Mouse (Mus musculus) kidney, postnatal 0 days (tissue): ENCODE results near the gene Rfx8. TPM values are rescaled to one million over a fixed set of nuclear protein-coding genes. Genes with fewer than 3 reads are reported as not detected.

ENCODE experiments used
- ATAC-seq: fragments of 200-750 bp; cut with Nextera tagmentation; replicated peaks from 2 replicates; pipeline ENCODE4 v1.8.0; 2017; ENCODE audit warnings: low read depth, moderate number of reproducible peaks, moderate TSS enrichment, moderate library complexity; ENCODE audit not compliant: low FRiP score
- DNase-seq: peaks from one replicate; pipeline ENCODE4 v3.0.0-alpha.2; 2016; ENCODE audit warnings: low spot score
- H3K27ac ChIP-seq: fragments of 300-500 bp; sonication (generic); 2 replicates; pipeline ENCODE4 v1.5.1; 2014; ENCODE audit warnings: mild to moderate bottlenecking
- H3K27me3 ChIP-seq: fragments of 300-500 bp; sonication (generic); 2 replicates; pipeline ENCODE4 v1.6.1; 2014; ENCODE audit warnings: low read length, mixed read lengths; ENCODE audit not compliant: insufficient read depth
- H3K36me3 ChIP-seq: fragments of 300-500 bp; sonication (generic); 2 replicates; pipeline ENCODE4 v1.6.1; 2014; ENCODE audit warnings: low read length, mixed read lengths; ENCODE audit not compliant: insufficient read depth
- H3K4me1 ChIP-seq: fragments of 300-500 bp; sonication (generic); replicated peaks from 2 replicates; pipeline ENCODE4 v1.6.1; 2014; ENCODE audit warnings: antibody characterized with exemption, low read length, mixed read lengths; ENCODE audit not compliant: insufficient read depth
- H3K4me2 ChIP-seq: fragments of 300-500 bp; sonication (generic); 2 replicates; pipeline ENCODE4 v1.6.1; 2014; ENCODE audit warnings: mild to moderate bottlenecking, low read length, moderate library complexity, mixed read lengths
- H3K4me3 ChIP-seq: fragments of 300-500 bp; sonication (generic); replicated peaks from 2 replicates; pipeline ENCODE4 v1.5.1; 2014; ENCODE audit warnings: low read depth, low read length
- H3K9ac ChIP-seq: fragments of 300-500 bp; sonication (generic); 2 replicates; pipeline ENCODE4 v1.6.1; 2014; ENCODE audit warnings: low read depth, low read length
- H3K9me3 ChIP-seq: fragments of 300-500 bp; sonication (generic); replicated peaks from 2 replicates; pipeline ENCODE4 v1.6.1; 2016; ENCODE audit warnings: low read length, inconsistent platforms, mixed read lengths
- CTCF ChIP-seq: IDR thresholded peaks from 2 replicates; pipeline ENCODE4 v1.5.1; 2016; ENCODE audit warnings: antibody characterized with exemption, low read depth, mild to moderate bottlenecking, moderate library complexity
- WGBS: fragments of 180-500 bp; shearing (Covaris S2); extraction: QIAGEN DNeasy Blood & Tissue Kit; methylation state at CpG from one replicate; pipeline ENCODE4 v1.1.7; 2014; 5-methylcytosine and 5-hydroxymethylcytosine counted together
- polyA plus RNA-seq: library from polyadenylated mRNA; unstranded; fragments of >200 nt; fragmentation: Nextera tagmentation; extraction: Ambion mirVana; gene quantifications from 2 replicates; pipeline ENCODE4 v1.2.1, GENCODE M21; 2015

The Rfx8 gene
- polyA plus RNA-seq, 1 experiment from 2014 or later, result 0.29 TPM

DNA sequence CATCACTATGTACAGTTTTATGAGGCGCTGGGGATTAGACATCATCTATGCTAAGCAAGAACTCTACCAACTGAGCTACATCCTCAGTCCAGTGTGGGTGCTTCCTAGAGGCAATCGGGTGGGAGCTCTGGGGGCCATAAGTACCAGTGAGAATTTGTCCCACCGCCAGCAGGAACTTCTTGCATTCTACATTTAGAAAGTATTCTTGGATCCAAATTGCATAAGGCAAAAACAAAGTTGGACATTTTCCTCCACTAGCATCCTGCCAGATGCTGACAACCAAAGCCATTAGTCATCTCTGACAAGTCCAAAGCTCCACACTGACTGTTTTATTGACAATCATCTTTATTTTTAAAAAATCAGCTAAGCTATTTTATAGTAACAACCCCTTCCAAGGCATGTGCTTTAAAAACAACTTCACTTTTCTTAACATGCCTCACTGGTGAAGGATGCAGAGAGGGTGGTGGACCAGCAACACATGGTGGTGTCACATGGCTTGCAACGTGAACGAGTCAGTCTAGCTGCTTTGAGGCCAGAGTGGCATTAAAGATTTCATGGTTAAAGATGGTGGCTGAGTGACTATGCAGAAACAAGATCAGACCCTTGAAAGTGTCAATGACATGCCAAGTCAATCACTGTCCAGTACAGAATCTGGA, 44.4 kb downstream of the Rfx8 start:
- no peak overlapping the region for H3K4me3 ChIP-seq
- TF ChIP-seq CTCF, result no peak
- no peaks in the 10 kb centered on the region for H3K36me3 ChIP-seq
- WGBS, result 70% methylated on average over 5 of the region's 5 CpGs
- H3K4me1 ChIP-seq, result no peaks in the 10 kb centered on the region
- H3K27me3 ChIP-seq, result no peaks in the 10 kb centered on the region
- ATAC-seq, result no peak
- H3K9me3 ChIP-seq, result no peaks in the 10 kb centered on the region
- DNase-seq, result no peak
- H3K4me2 ChIP-seq, result no peak overlapping the region
- H3K9ac ChIP-seq, result no peak overlapping the region
- H3K27ac ChIP-seq, result no peak overlapping the region

DNA sequence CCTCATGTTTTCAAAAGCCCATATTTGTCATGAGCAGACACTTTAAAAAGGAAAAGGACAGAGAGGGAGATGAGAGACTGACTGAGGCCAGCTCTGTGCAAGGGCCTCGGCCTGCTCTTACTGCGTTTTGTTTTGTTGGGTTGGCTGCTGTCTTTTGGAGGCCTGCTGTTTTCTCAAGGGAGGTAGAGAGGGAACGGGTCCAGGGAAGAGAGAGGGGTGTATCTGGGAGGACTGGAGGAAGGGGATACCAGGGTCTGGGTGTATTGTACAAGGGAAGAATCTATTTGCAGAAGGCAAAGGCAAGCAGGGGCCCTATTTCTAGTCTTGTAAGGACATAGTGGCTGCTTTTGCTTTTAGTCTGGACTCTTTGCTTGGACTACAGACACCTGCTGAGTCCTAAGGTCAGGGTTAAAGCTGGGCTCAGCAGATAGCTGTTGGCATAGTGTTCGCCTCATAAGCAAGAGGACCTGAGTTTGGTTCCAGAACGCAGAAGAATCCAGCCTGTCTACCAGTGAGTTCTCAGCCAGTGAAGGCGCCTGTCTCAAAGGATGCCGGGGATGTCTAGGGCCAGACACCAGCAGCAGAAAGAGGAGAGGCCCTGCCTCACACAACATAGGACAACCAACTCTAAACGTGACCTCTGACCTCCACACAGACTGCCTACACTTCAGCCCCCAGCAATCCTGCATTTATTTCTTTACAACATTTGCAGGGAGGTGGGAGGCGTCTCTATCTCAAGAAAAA, 48.3 kb downstream of the Rfx8 start:
- H3K9ac ChIP-seq, result no peak overlapping the region
- ATAC-seq (no peak), DNase-seq (no peak)
- 82% methylated on average over 9 of the region's 9 CpGs for WGBS
- no peaks in the 10 kb centered on the region for H3K27me3 ChIP-seq
- no peaks in the 10 kb centered on the region for H3K4me1 ChIP-seq
- no peak overlapping the region for H3K4me2 ChIP-seq
- H3K36me3 ChIP-seq, result no peaks in the 10 kb centered on the region
- no peak overlapping the region for H3K4me3 ChIP-seq
- no peaks in the 10 kb centered on the region for H3K9me3 ChIP-seq
- H3K27ac ChIP-seq, result no peak overlapping the region
- no peak for TF ChIP-seq CTCF

- 83% methylated on average over 17 of the region's 17 CpGs for WGBS
These were observed 50.4 kb downstream of the Rfx8 start for GRCm38 (mm10) chr1:39670211-39670935.

DNA sequence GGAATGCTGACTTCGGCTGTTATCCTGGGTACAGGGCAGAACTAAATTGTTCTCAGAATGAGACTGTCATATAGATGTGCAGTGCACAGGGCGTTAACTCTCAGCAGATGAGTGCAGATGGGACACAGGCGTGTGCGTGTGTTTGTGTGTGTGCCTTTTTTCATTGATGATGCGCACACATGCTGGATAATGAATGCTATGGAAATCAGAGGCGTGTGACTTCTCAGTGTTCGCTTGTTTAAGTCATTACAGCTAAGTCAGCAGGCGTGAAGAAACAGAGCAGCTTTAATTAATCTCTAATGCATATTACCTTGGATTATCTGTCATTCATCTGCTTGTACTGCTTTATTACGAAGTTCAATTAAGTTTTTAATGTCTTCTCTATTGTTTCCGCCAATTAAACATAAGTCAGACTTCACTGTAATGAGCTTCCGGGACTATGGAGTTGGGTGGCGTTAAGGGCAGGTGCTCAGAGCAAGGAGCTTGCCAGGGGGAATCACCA, 54.0 kb downstream of the Rfx8 start:
- ATAC-seq (no peak), DNase-seq (no peak)
- no peak overlapping the region for H3K4me2 ChIP-seq
- no peak overlapping the region for H3K4me3 ChIP-seq
- H3K9ac ChIP-seq, result no peak overlapping the region
- H3K27ac ChIP-seq, result no peak overlapping the region
- no peaks in the 10 kb centered on the region for H3K36me3 ChIP-seq
- H3K4me1 ChIP-seq, result no peaks in the 10 kb centered on the region
- no peaks in the 10 kb centered on the region for H3K9me3 ChIP-seq
- TF ChIP-seq CTCF, result no peak
- 76% methylated on average over 12 of the region's 12 CpGs for WGBS
- H3K27me3 ChIP-seq, result no peaks in the 10 kb centered on the region

More at GRCm38 (mm10) chr1:39670211-39670935, 50.4 kb downstream of the Rfx8 start:
- Histone ChIP-seq H3K4me3 (no peak overlapping the region), H3K27ac (no peak overlapping the region), H3K36me3 (no peaks in the 10 kb centered on the region), H3K4me1 (no peaks in the 10 kb centered on the region), H3K9me3 (no peaks in the 10 kb centered on the region), H3K27me3 (no peaks in the 10 kb centered on the region), H3K9ac (no peak overlapping the region), H3K4me2 (no peak overlapping the region)
- DNase-seq, result no peak
- ATAC-seq, result no peak; the same call in 1 of the 2 replicates
- no peak for TF ChIP-seq CTCF

DNA sequence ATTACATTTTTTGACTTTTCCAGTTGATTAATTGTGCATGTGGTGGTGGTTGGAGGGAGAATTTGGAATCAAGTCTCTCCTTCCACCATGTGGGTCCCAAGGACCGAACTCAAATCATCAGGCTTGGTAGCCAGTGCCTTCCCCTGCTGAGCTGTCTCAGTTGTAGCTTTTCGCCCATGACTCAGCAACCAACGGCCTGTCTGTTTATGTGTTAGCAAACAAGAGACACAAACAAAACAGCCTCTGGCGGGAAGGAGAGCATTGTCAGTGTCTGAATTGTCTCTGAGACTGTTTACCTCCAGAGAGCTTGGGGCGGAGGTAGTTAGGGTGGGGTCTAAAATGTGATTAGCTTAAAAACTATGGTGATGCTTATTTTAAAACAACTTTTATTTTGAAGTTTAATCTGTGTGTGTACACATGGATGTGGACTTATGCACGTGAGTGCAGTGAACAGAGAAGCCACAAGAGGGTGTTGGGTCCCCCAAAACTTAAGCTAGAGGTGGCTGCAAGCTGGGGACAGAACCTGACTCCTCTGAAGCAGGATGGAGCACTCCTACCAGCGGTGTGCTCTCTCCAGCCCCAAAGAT, 56.7 kb downstream of the Rfx8 start:
- Histone ChIP-seq H3K27me3 (no peaks in the 10 kb centered on the region), H3K4me3 (no peak overlapping the region), H3K36me3 (no peaks in the 10 kb centered on the region), H3K4me1 (no peaks in the 10 kb centered on the region), H3K9ac (no peak overlapping the region), H3K4me2 (no peak overlapping the region), H3K9me3 (no peaks in the 10 kb centered on the region), H3K27ac (no peak overlapping the region)
- ATAC-seq (no peak), DNase-seq (no peak)
- WGBS, result 89% methylated on average over 7 of the region's 7 CpGs
- no peak for TF ChIP-seq CTCF

DNA sequence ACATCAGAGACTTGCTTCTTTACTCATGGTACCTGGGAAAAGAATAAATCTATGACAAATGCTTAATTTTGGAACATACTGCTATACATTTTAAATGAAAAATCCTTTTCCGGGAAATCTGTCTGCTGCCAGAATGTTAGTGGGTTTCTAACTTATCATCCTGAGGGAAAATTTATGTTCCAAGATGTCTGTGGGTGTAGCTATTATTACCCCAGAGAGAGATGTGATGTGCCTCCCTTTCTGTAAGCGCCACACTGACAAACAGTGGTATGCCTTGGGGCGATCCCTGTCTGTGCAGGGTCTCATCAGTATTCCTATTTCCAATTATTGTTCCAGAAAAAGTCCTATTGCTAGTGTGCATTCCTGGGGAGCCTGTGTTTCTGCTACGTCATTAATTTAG, 57.7 kb downstream of the Rfx8 start:
- H3K4me3 ChIP-seq, result no peak overlapping the region
- no peak for TF ChIP-seq CTCF
- ATAC-seq (no peak), DNase-seq (no peak)
- no peaks in the 10 kb centered on the region for H3K9me3 ChIP-seq
- no peaks in the 10 kb centered on the region for H3K4me1 ChIP-seq
- no peaks in the 10 kb centered on the region for H3K27me3 ChIP-seq
- no peak overlapping the region for H3K4me2 ChIP-seq
- WGBS, result 78% methylated on average over 4 of the region's 4 CpGs
- no peaks in the 10 kb centered on the region for H3K36me3 ChIP-seq
- no peak overlapping the region for H3K9ac ChIP-seq
- no peak overlapping the region for H3K27ac ChIP-seq
